Mouse (Mus musculus) right cerebral cortex, adult 2 months (tissue): Measurements from ENCODE around the gene Srsf2.
"Not testable (repeated sequence)": the region's sequence is repeated elsewhere in the genome, so short reads cannot be mapped to it uniquely, and the experiment has no call there.

ENCODE experiments used
- DNase-seq, 2 experiments: peaks; one replicate each; pipeline ENCODE4 v3.0.0; 2021 to 2022; ENCODE audit warnings: low spot score in 2 of 2

Srsf2 gene

GRCm38 (mm10) chr11:116853512-116853928 is 626 bp upstream of the Srsf2 start:
- peak; percentile 98 to 99 for DNase-seq

- peak; percentile 68 to 71 for DNase-seq
Measured at GRCm38 (mm10) chr11:116852291-116852890, 503 bp downstream of the Srsf2 start, which contains the start of gene Mfsd11. TSS of gene Mfsd11 (plus strand) at chr11:116852440.

GRCm38 (mm10) chr11:116851576-116852290 is 1.2 kb downstream of the Srsf2 start:
- DNase-seq, result peak in 1 of 2 experiments; percentile 40

- no peak for DNase-seq
Measured at GRCm38 (mm10) chr11:116850833-116851477, 1.9 kb downstream of the Srsf2 start.

GRCm38 (mm10) chr11:116850085-116850484 is 2.8 kb downstream of the Srsf2 start:
- no peak for DNase-seq

- no peak for DNase-seq
Measured at GRCm38 (mm10) chr11:116849587-116849986, 3.3 kb downstream of the Srsf2 start.

GRCm38 (mm10) chr11:116848877-116849178 is 4.1 kb downstream of the Srsf2 start:
- DNase-seq, result not testable (repeated sequence)

GRCm38 (mm10) chr11:116848086-116848876 is 4.6 kb downstream of the Srsf2 start:
- DNase-seq, result no peak

- DNase-seq, result no peak
Measured at GRCm38 (mm10) chr11:116847187-116848085, 5.5 kb downstream of the Srsf2 start.

GRCm38 (mm10) chr11:116846593-116847181 is 6.2 kb downstream of the Srsf2 start:
- DNase-seq, result no peak

GRCm38 (mm10) chr11:116843261-116844233 is 9.3 kb downstream of the Srsf2 start, which contains the start of the genes Mettl23 and Jmjd6:
TSS of gene Mettl23 (plus strand) at chr11:116843278.
TSS of gene Jmjd6 (minus strand) at chr11:116843449.
- DNase-seq, result peak; percentile 96 to 98

GRCm38 (mm10) chr11:116842531-116843260 is 10.2 kb downstream of the Srsf2 start:
- peak; percentile 66 to 68 for DNase-seq

GRCm38 (mm10) chr11:116840748-116841147 is 12.1 kb downstream of the Srsf2 start:
- no peak for DNase-seq

GRCm38 (mm10) chr11:116839601-116840000 is 13.3 kb downstream of the Srsf2 start:
- DNase-seq, result no peak

- DNase-seq, result no peak
Measured at GRCm38 (mm10) chr11:116838936-116839335, 14.0 kb downstream of the Srsf2 start.

GRCm38 (mm10) chr11:116837441-116837840 is 15.5 kb downstream of the Srsf2 start:
- no peak for DNase-seq

GRCm38 (mm10) chr11:116836283-116836682 is 16.6 kb downstream of the Srsf2 start:
- DNase-seq, result no peak

GRCm38 (mm10) chr11:116834954-116835353 is 17.9 kb downstream of the Srsf2 start:
- DNase-seq, result no peak
